Mouse (Mus musculus) cerebellum, adult 2 months (tissue): Measurements from ENCODE around the gene Irak1.

Experiments
- CTCF ChIP-seq: fragments of 200-500 bp; IDR thresholded peaks from 2 replicates; pipeline ENCODE4 v1.5.1; 2011; ENCODE audit warnings: low read depth, mild to moderate bottlenecking, control low read depth, low read length, moderate library complexity, borderline replicate concordance; ENCODE audit not compliant: insufficient read depth
- POLR2A ChIP-seq: fragments of 200-500 bp; IDR thresholded peaks from 2 replicates; pipeline ENCODE4 v1.6.1; 2011; ENCODE audit warnings: low read length, control low read depth, borderline replicate concordance; ENCODE audit not compliant: insufficient read depth

DNA sequence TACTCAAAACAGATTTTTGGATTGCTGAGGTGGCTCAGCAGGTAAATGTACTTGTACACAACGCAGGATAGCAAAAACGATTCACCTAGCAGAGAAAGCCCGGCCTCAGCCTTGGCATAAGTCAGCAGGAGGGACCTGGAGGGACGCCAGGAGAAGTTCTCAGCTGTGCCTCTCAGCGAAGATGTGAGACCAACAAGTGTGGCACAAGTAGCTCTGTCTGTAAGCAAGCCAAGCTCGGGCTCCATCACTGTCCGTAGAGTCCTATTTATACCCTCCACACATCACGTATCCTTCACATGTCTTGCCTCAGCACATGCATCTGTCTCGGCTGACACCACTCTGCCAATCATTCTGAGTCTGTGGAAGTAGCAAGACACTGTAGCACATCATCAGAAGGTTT lies 44.2 kb upstream of the Irak1 start:
- no peak for TF ChIP-seq CTCF
- TF ChIP-seq POLR2A: no peak
